Mouse (Mus musculus) urinary bladder, postnatal 0 days (tissue): ENCODE results near the gene Zfp212. TPM values are rescaled to one million over a fixed set of nuclear protein-coding genes. Genes with fewer than 3 reads are reported as not detected.

Source experiments
- polyA plus RNA-seq: library from polyadenylated mRNA; unstranded; fragments of >200 nt; fragmentation: Nextera tagmentation; extraction: Ambion mirVana; gene quantifications from 2 replicates; pipeline ENCODE4 v1.2.1, GENCODE M21; 2015

The Zfp212 gene
- polyA plus RNA-seq, result 7.4 and 8.4 TPM in 2 replicates

DNA sequence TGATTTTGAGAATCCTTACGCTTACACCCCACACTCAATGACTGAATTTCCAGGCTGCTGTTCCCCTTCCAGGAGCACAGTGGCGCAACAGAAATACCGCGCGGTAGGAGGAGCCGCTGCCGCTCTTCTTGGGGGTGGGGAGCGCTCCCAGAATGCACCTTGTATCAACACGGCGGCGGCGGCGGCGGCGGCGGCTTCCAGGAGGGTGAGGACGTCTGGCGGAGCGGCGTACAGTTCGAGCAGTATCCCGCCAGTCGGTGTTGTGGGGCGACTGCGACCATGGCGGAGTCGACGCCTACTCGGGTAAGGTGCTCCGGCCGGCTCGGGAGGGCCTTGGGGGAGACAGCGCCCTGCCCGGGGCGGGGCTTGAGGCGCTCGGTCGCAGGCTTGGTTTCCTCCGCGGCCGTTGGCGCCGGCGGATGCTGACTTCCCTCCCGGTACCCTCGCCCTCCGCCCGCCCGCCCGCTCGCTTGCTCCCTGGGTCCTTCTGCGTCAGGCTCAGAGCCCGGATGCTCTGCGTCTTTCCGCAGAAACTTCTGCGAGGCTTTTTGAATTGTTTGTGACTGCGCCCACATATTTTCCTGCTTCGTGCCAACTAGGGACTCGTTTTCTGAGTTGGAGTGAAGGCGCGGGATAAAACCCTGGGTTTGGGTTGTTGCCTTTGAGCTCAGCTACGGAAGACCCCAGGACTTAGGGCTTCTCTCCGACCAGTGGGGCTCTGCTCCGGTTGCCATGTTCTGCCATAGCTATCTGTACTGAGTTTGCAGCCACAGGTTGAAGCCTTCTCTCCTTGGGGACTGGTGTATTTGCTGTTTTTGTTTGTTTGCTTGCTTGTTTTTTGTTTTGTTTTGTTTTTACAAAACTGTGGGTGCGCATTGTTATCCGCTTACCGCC is at the start of gene Zfp212:
TSS of gene Zfp212 (plus strand) at position 30 of the 894 bp plus-strand sequence.

GRCm38 (mm10) chr6:47877058-47877457 is 43.2 kb upstream of the Zfp212 start, which contains the start of gene Zfp282:
Gene Zfp282, plus strand, starts transcription at chr6:47877204.

GRCm38 (mm10) chr6:47953191-47953726 is 33.0 kb downstream of the Zfp212 start, which contains the start of gene Zfp956:
Gene Zfp956, plus strand, starts transcription at chr6:47953390.

Other genes with a start within 250 kb of the Zfp212 start
- 86.0 and 98.5 TPM in 2 replicates for gene Pdia4, start 107.0 kb upstream of the Zfp212 start, polyA plus RNA-seq
- 0.44 and 0.64 TPM in 2 replicates for gene Zfp786, start 89.6 kb upstream of the Zfp212 start, polyA plus RNA-seq
- 3.3 and 4.0 TPM in 2 replicates for gene Zfp398, start 84.8 kb upstream of the Zfp212 start, polyA plus RNA-seq
- 8.9 and 9.4 TPM in 2 replicates for gene Zfp282, start 43.3 kb upstream of the Zfp212 start, polyA plus RNA-seq
- gene Zfp956, start 32.9 kb downstream of the Zfp212 start, polyA plus RNA-seq, result 3.7 and 3.8 TPM in 2 replicates
- gene Zfp777, start 128.4 kb downstream of the Zfp212 start, polyA plus RNA-seq, result 3.1 and 3.6 TPM in 2 replicates
- 8.1 and 9.8 TPM in 2 replicates for gene Zfp746, start 166.1 kb downstream of the Zfp212 start, polyA plus RNA-seq